Mouse (Mus musculus) spleen, adult 12 weeks (tissue): ENCODE data around the gene Ctbp2.
A peak's percentile ranks its signal among the peaks of the same experiment; 100 is the strongest.

ENCODE experiments used
- DNase-seq: peaks from one replicate; pipeline ENCODE4 v3.0.0; 2022; ENCODE audit warnings: low spot score

Ctbp2 gene

GRCm38 (mm10) chr7:133123999-133124700, at the start of gene Ctbp2:
Gene Ctbp2 (minus strand): TSS chr7:133124354.
- peak; percentile 16 for DNase-seq

GRCm38 (mm10) chr7:133171403-133172032, 47.4 kb upstream of the Ctbp2 start:
- DNase-seq = no peak

GRCm38 (mm10) chr7:133168928-133169327, 44.8 kb upstream of the Ctbp2 start:
- DNase-seq = no peak

GRCm38 (mm10) chr7:133167903-133168302, 43.7 kb upstream of the Ctbp2 start:
- DNase-seq = no peak

GRCm38 (mm10) chr7:133164770-133165169, 40.6 kb upstream of the Ctbp2 start:
- no peak for DNase-seq

- DNase-seq = no peak
Observed at GRCm38 (mm10) chr7:133163011-133163410, 38.9 kb upstream of the Ctbp2 start.

GRCm38 (mm10) chr7:133162131-133162530, 38.0 kb upstream of the Ctbp2 start:
- DNase-seq = no peak

GRCm38 (mm10) chr7:133161362-133162080, 37.4 kb upstream of the Ctbp2 start:
- no peak for DNase-seq

- no peak for DNase-seq
Observed at GRCm38 (mm10) chr7:133159519-133159918, 35.4 kb upstream of the Ctbp2 start.

GRCm38 (mm10) chr7:133155621-133156020, 31.5 kb upstream of the Ctbp2 start:
- DNase-seq = no peak

GRCm38 (mm10) chr7:133154846-133155245, 30.7 kb upstream of the Ctbp2 start:
- DNase-seq = no peak

GRCm38 (mm10) chr7:133139689-133140336, 15.7 kb upstream of the Ctbp2 start:
- no peak for DNase-seq

GRCm38 (mm10) chr7:133133552-133133951, 9.4 kb upstream of the Ctbp2 start:
- DNase-seq = no peak

- no peak for DNase-seq
Observed at GRCm38 (mm10) chr7:133132702-133133101, 8.5 kb upstream of the Ctbp2 start.

GRCm38 (mm10) chr7:133124701-133125485, 739 bp upstream of the Ctbp2 start:
- no peak for DNase-seq

GRCm38 (mm10) chr7:133123244-133123998, 733 bp downstream of the Ctbp2 start, which contains the start of gene Fgfr2:
Gene Fgfr2 (minus strand): TSS chr7:133123350.
- DNase-seq = peak; percentile 5

- no peak for DNase-seq
Observed at GRCm38 (mm10) chr7:133122379-133123243, 1.5 kb downstream of the Ctbp2 start.

- no peak for DNase-seq
Observed at GRCm38 (mm10) chr7:133121661-133122378, 2.3 kb downstream of the Ctbp2 start.

- DNase-seq = no peak
Observed at GRCm38 (mm10) chr7:133121080-133121607, 3.0 kb downstream of the Ctbp2 start.
